Mouse (Mus musculus) bone marrow, adult 2 months (tissue): Measurements from ENCODE around the gene Fmnl3.

Experiments
- CTCF ChIP-seq: fragments of 200-500 bp; IDR thresholded peaks from 2 replicates; pipeline ENCODE4 v1.5.1; 2011; ENCODE audit warnings: low read length, control low read depth; ENCODE audit not compliant: control insufficient read depth, insufficient read depth
- POLR2A ChIP-seq: fragments of 200-500 bp; IDR thresholded peaks from 2 replicates; pipeline ENCODE4 v1.6.1; 2011; ENCODE audit warnings: low read depth, mild to moderate bottlenecking, control low read depth, low read length, borderline replicate concordance; ENCODE audit not compliant: control insufficient read depth

- TF ChIP-seq CTCF (0 out of 2 replicates have a peak, but pooled peaks have one; percentile 12), POLR2A (no peak; the same call in 1 of the 2 replicates)
Observed at GRCm38 (mm10) chr15:99294813-99295374, 75.4 kb downstream of the Fmnl3 start, which contains the start of gene Prpf40b.
